Mouse (Mus musculus): ENCODE data around the gene Map4k5. TPM values are rescaled to one million over a fixed set of nuclear protein-coding genes. Genes with fewer than 3 reads are reported as not detected.
A peak's percentile ranks its signal among the peaks of the same experiment; 100 is the strongest.

Map4k5 gene
- polyA plus RNA-seq, 1 experiment, result not detected

GRCm38 (mm10) chr12:69838376-69838775, 54.6 kb downstream of the Map4k5 start:
- H3K4me1 ChIP-seq (ENCODE audit: control insufficient read depth, insufficient read depth, low read length), result peaks cover 4% of the 10 kb centered on the region
- TF ChIP-seq CTCF (IDR thresholded peaks at IDR 0.05; ENCODE audit: insufficient read depth, low read depth, low read length), result no peak
- no peak for TF ChIP-seq POLR2A (IDR thresholded peaks at IDR 0.05; ENCODE audit: insufficient read depth, low read depth, low read length)
- H3K4me3 ChIP-seq (ENCODE audit: insufficient read depth, low read depth, low read length), result no peak overlapping the region
- no peak overlapping the region for H3K27ac ChIP-seq (ENCODE audit: insufficient read depth, low read depth, low read length)
- 56% methylated on average over 11 of the region's 11 CpGs for WGBS

- no peak for TF ChIP-seq POLR2A (IDR thresholded peaks at IDR 0.05; ENCODE audit: insufficient read depth, low read depth, low read length)
- no peak for TF ChIP-seq CTCF (IDR thresholded peaks at IDR 0.05; ENCODE audit: insufficient read depth, low read depth, low read length)
- WGBS, result 47% methylated on average over 12 of the region's 12 CpGs
Observed at GRCm38 (mm10) chr12:69833982-69834604, 58.9 kb downstream of the Map4k5 start.

GRCm38 (mm10) chr12:69831239-69831910, 61.6 kb downstream of the Map4k5 start:
- H3K4me1 ChIP-seq (ENCODE audit: control insufficient read depth, insufficient read depth, low read length), result peaks cover 2% of the 10 kb centered on the region; the same call in 1 of the 2 replicates
- WGBS, result 92% methylated on average over 9 of the region's 9 CpGs
- TF ChIP-seq POLR2A (IDR thresholded peaks at IDR 0.05; ENCODE audit: insufficient read depth, low read depth, low read length), result no peak
- TF ChIP-seq CTCF (IDR thresholded peaks at IDR 0.05; ENCODE audit: insufficient read depth, low read depth, low read length), result no peak
- no peak overlapping the region for H3K4me3 ChIP-seq (ENCODE audit: insufficient read depth, low read depth, low read length)
- H3K27ac ChIP-seq (ENCODE audit: insufficient read depth, low read depth, low read length), result no peak overlapping the region

More at GRCm38 (mm10) chr12:69833982-69834604, 58.9 kb downstream of the Map4k5 start:
- H3K27ac ChIP-seq (ENCODE audit: insufficient read depth, low read depth, low read length), result no peak overlapping the region
- H3K4me3 ChIP-seq (ENCODE audit: insufficient read depth, low read depth, low read length), result no peak overlapping the region
- H3K4me1 ChIP-seq (ENCODE audit: control insufficient read depth, insufficient read depth, low read length), result peaks cover 2% of the 10 kb centered on the region; the same call in 1 of the 2 replicates

GRCm38 (mm10) chr12:69828214-69828613, 64.8 kb downstream of the Map4k5 start:
- Histone ChIP-seq H3K4me3 (ENCODE audit: insufficient read depth, low read depth, low read length) (no peak overlapping the region), H3K27ac (ENCODE audit: insufficient read depth, low read depth, low read length) (no peak overlapping the region), H3K4me1 (ENCODE audit: control insufficient read depth, insufficient read depth, low read length) (no peaks in the 10 kb centered on the region)
- WGBS, result 41% methylated on average over 2 of the region's 2 CpGs
- no peak for TF ChIP-seq CTCF (IDR thresholded peaks at IDR 0.05; ENCODE audit: insufficient read depth, low read depth, low read length)
- TF ChIP-seq POLR2A (IDR thresholded peaks at IDR 0.05; ENCODE audit: insufficient read depth, low read depth, low read length), result no peak

DNA sequence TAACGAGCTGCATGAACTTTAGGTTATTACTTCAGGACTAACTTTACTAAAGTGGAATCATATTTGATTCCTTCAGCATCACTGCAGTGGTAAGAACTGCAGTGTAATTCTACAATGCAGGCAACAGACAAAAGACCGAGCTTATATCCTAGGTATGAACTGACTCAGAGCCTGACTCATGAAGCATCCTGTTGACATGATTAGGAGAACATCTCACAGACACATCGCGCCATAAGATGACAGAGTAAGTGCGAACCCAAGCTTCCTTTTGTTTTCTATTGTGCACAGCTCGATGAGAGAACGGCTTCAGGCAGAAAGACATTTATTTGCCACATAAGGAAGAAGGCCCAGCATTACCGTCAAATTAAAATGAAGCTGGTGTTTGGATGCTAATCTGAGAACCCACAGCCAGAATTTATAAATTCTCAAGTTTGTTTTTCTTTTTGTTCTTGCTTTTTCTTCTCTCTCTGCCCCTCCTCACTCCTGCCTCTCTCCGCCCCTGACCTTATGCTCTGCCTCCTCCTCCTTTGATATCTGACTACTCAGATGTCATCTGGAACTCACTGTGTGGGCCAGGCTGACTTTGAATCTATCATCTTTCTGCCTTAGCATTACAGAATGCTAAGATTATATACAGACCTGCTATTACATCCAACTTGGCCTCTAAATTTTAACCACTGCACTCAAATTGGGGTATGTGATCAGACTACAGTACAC, 68.0 kb downstream of the Map4k5 start:
- TF ChIP-seq CTCF (IDR thresholded peaks at IDR 0.05; ENCODE audit: insufficient read depth, low read depth, low read length), result no peak
- TF ChIP-seq POLR2A (IDR thresholded peaks at IDR 0.05; ENCODE audit: insufficient read depth, low read depth, low read length), result no peak
- no peaks in the 10 kb centered on the region for H3K4me1 ChIP-seq (ENCODE audit: control insufficient read depth, insufficient read depth, low read length)
- H3K4me3 ChIP-seq (ENCODE audit: insufficient read depth, low read depth, low read length), result no peak overlapping the region
- no peak overlapping the region for H3K27ac ChIP-seq (ENCODE audit: insufficient read depth, low read depth, low read length)
- 65% methylated on average over 9 of the region's 9 CpGs for WGBS

GRCm38 (mm10) chr12:69814272-69814671, 78.7 kb downstream of the Map4k5 start:
- 0 out of 2 replicates have a peak overlapping the region, but pooled peaks have one; percentile 10 for H3K27ac ChIP-seq (ENCODE audit: insufficient read depth, low read depth, low read length)
- peaks cover 6% of the 10 kb centered on the region for H3K4me1 ChIP-seq (ENCODE audit: control insufficient read depth, insufficient read depth, low read length)
- 23% methylated on average over 6 of the region's 6 CpGs for WGBS
- no peak for TF ChIP-seq POLR2A (IDR thresholded peaks at IDR 0.05; ENCODE audit: insufficient read depth, low read depth, low read length)
- no peak for TF ChIP-seq CTCF (IDR thresholded peaks at IDR 0.05; ENCODE audit: insufficient read depth, low read depth, low read length)
- no peak overlapping the region for H3K4me3 ChIP-seq (ENCODE audit: insufficient read depth, low read depth, low read length)

DNA sequence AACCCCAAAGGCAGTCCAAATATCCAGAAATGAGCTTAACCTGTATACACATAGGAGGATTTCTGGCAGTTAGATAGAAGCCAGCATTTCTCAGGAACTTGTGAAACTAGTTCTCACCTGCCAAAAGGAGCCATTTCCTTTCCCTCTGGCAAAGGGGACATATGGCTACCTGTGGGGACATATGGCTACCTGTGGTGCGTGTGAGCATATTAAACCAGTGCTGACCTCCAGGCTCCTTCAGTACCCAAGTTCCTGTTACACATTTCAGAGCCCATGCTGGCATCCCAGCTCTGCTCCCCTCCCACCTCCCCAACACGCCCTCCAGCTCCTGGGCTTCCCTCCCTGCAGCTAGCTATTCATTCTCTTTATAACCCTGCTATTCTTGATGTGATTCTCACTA, 79.4 kb downstream of the Map4k5 start:
- no peak for TF ChIP-seq POLR2A (IDR thresholded peaks at IDR 0.05; ENCODE audit: insufficient read depth, low read depth, low read length)
- TF ChIP-seq CTCF (IDR thresholded peaks at IDR 0.05; ENCODE audit: insufficient read depth, low read depth, low read length), result no peak
- Histone ChIP-seq H3K4me3 (ENCODE audit: insufficient read depth, low read depth, low read length) (no peak overlapping the region), H3K4me1 (ENCODE audit: control insufficient read depth, insufficient read depth, low read length) (peaks cover 6% of the 10 kb centered on the region), H3K27ac (ENCODE audit: insufficient read depth, low read depth, low read length) (0 out of 2 replicates have a peak overlapping the region, but pooled peaks have one; percentile 6)
- 60% methylated on average over 2 of the region's 2 CpGs for WGBS

DNA sequence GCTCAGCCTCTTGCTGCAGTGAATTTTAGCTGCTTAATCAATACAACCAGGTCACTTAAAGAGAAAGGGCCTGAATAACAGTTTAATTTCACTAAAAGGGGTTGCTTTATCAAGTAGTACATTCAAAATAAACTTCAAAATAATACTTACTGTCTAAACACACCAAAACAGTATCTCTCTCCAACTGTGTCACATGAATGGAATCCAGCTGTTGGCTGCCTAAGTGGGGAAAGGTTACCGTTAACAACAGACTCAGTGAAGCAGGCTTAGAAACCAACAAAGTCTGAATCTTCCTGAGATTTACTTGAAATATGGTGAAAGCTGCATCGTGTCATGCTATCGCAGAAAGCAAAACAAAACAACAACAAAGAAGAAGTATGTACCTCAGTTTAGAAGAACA, 80.0 kb downstream of the Map4k5 start:
- no peak overlapping the region for H3K27ac ChIP-seq (ENCODE audit: insufficient read depth, low read depth, low read length)
- TF ChIP-seq POLR2A (IDR thresholded peaks at IDR 0.05; ENCODE audit: insufficient read depth, low read depth, low read length), result no peak
- TF ChIP-seq CTCF (IDR thresholded peaks at IDR 0.05; ENCODE audit: insufficient read depth, low read depth, low read length), result no peak
- WGBS, result 57% methylated on average over 3 of the region's 3 CpGs
- no peak overlapping the region for H3K4me3 ChIP-seq (ENCODE audit: insufficient read depth, low read depth, low read length)
- peaks cover 6% of the 10 kb centered on the region for H3K4me1 ChIP-seq (ENCODE audit: control insufficient read depth, insufficient read depth, low read length)

- H3K4me3 ChIP-seq (ENCODE audit: insufficient read depth, low read depth, low read length), result no peak overlapping the region
- no peak for TF ChIP-seq CTCF (IDR thresholded peaks at IDR 0.05; ENCODE audit: insufficient read depth, low read depth, low read length)
- no peak for TF ChIP-seq POLR2A (IDR thresholded peaks at IDR 0.05; ENCODE audit: insufficient read depth, low read depth, low read length)
- peaks cover 6% of the 10 kb centered on the region for H3K4me1 ChIP-seq (ENCODE audit: control insufficient read depth, insufficient read depth, low read length)
- H3K27ac ChIP-seq (ENCODE audit: insufficient read depth, low read depth, low read length), result no peak overlapping the region
- WGBS, result 33% methylated on average over 1 of the region's 1 CpGs
Observed at GRCm38 (mm10) chr12:69811976-69812375, 81.0 kb downstream of the Map4k5 start.
